Mouse (Mus musculus) ES-CJ7 (cell line): ENCODE results near the gene Slc4a1.

ENCODE experiments used
- DNase-seq: peaks from one replicate; pipeline ENCODE4 v3.0.0; 2011; ENCODE audit warnings: low read depth, low spot score

Slc4a1 gene

GRCm38 (mm10) chr11:102350981-102351523, 15.0 kb downstream of the Slc4a1 start:
- no peak for DNase-seq

- no peak for DNase-seq
Observed at GRCm38 (mm10) chr11:102350416-102350815, 15.6 kb downstream of the Slc4a1 start.

- DNase-seq, result no peak
Observed at GRCm38 (mm10) chr11:102349189-102349954, 16.6 kb downstream of the Slc4a1 start.

- no peak for DNase-seq
Observed at GRCm38 (mm10) chr11:102348771-102349170, 17.2 kb downstream of the Slc4a1 start.

- no peak for DNase-seq
Observed at GRCm38 (mm10) chr11:102348101-102348585, 17.9 kb downstream of the Slc4a1 start.

- no peak for DNase-seq
Observed at GRCm38 (mm10) chr11:102347683-102348082, 18.3 kb downstream of the Slc4a1 start.

GRCm38 (mm10) chr11:102346926-102347325, 19.1 kb downstream of the Slc4a1 start:
- peak; percentile 77 for DNase-seq

GRCm38 (mm10) chr11:102344458-102344857, 21.5 kb downstream of the Slc4a1 start:
- no peak for DNase-seq

GRCm38 (mm10) chr11:102342742-102343141, 23.3 kb downstream of the Slc4a1 start:
- DNase-seq, result peak; percentile 42

GRCm38 (mm10) chr11:102341101-102341500, 24.9 kb downstream of the Slc4a1 start:
- DNase-seq, result no peak

GRCm38 (mm10) chr11:102339624-102340023, 26.4 kb downstream of the Slc4a1 start:
- DNase-seq, result peak; percentile 86

- no peak for DNase-seq
Observed at GRCm38 (mm10) chr11:102339195-102339594, 26.8 kb downstream of the Slc4a1 start.

- peak; percentile 27 for DNase-seq
Observed at GRCm38 (mm10) chr11:102338561-102338960, 27.4 kb downstream of the Slc4a1 start.

- peak; percentile 61 for DNase-seq
Observed at GRCm38 (mm10) chr11:102337921-102338320, 28.1 kb downstream of the Slc4a1 start.

- no peak for DNase-seq
Observed at GRCm38 (mm10) chr11:102336191-102336590, 29.8 kb downstream of the Slc4a1 start.

- DNase-seq, result peak; percentile 55
Observed at GRCm38 (mm10) chr11:102334973-102335700, 30.9 kb downstream of the Slc4a1 start.

- peak; percentile 63 for DNase-seq
Observed at GRCm38 (mm10) chr11:102334010-102334409, 32.0 kb downstream of the Slc4a1 start.

- DNase-seq, result peak; percentile 54
Observed at GRCm38 (mm10) chr11:102333061-102333460, 32.9 kb downstream of the Slc4a1 start.

- peak; percentile 97 for DNase-seq
Observed at GRCm38 (mm10) chr11:102331806-102332205, 34.2 kb downstream of the Slc4a1 start.

GRCm38 (mm10) chr11:102330039-102330438, 36.0 kb downstream of the Slc4a1 start:
- peak; percentile 57 for DNase-seq

GRCm38 (mm10) chr11:102329518-102329917, 36.5 kb downstream of the Slc4a1 start:
- DNase-seq, result peak; percentile 94

- DNase-seq, result peak; percentile 59
Observed at GRCm38 (mm10) chr11:102327839-102328238, 38.2 kb downstream of the Slc4a1 start.
